Mouse (Mus musculus): Measurements from ENCODE around the gene Fgd3. TPM values are rescaled to one million over a fixed set of nuclear protein-coding genes. Genes with fewer than 3 reads are reported as not detected.
A peak's percentile ranks its signal among the peaks of the same experiment; 100 is the strongest.

The Fgd3 gene
- total and polyA plus RNA-seq, 3 experiments, result 4.1 to 11.2 (median 4.7) TPM

- Histone ChIP-seq H3K4me1 (ENCODE audit: insufficient read depth, low read depth, low read length) (peaks cover 55% of the 10 kb centered on the region), H3K27me3 (ENCODE audit: insufficient read depth, low read length) (no peaks in the 10 kb centered on the region), H3K9me3 (replicated peaks) (no peaks in the 10 kb centered on the region), H3K4me3 (ENCODE audit: low read depth, low read length) (0 out of 2 replicates have a peak overlapping the region, but pooled peaks have one; percentile 5), H3K36me3 (replicated peaks) (peaks cover 50% of the 10 kb centered on the region)
- DNase-seq (ENCODE audit: low spot score), result no peak
- TF ChIP-seq POLR2AphosphoS5 (IDR thresholded peaks at IDR 0.05; ENCODE audit: insufficient replicate concordance, low read depth, low read length) (no peak), CTCF (IDR thresholded peaks at IDR 0.05; ENCODE audit: low read depth, low read length) (no peak), GATA2 (IDR thresholded peaks at IDR 0.05; ENCODE audit: borderline replicate concordance, low read depth, low read length) (no peak), GATA1 (IDR thresholded peaks at IDR 0.05; ENCODE audit: borderline replicate concordance, low read length) (no peak), TAL1 (conservative IDR thresholded peaks at IDR 0.05; ENCODE audit: low read depth, low read length) (no peak)
- no peak for ATAC-seq (ENCODE audit: extremely low read depth, insufficient number of reproducible peaks, low FRiP score, poor library complexity, severe bottlenecking)
Measured at GRCm38 (mm10) chr13:49344567-49344966, 24.5 kb upstream of the Fgd3 start.

- Histone ChIP-seq H3K27me3 (ENCODE audit: insufficient read depth, low read length) (peaks cover 5% of the 10 kb centered on the region), H3K9me3 (replicated peaks) (no peaks in the 10 kb centered on the region), H3K4me1 (ENCODE audit: insufficient read depth, low read depth, low read length) (peaks cover 48% of the 10 kb centered on the region), H3K36me3 (replicated peaks) (peaks cover 41% of the 10 kb centered on the region), H3K4me3 (ENCODE audit: low read depth, low read length) (peak overlapping the region; percentile 86; the same call in 1 of the 2 replicates)
- TF ChIP-seq GATA1 (IDR thresholded peaks at IDR 0.05; ENCODE audit: borderline replicate concordance, low read length) (no peak), CTCF (IDR thresholded peaks at IDR 0.05; ENCODE audit: low read depth, low read length) (no peak), POLR2AphosphoS5 (IDR thresholded peaks at IDR 0.05; ENCODE audit: insufficient replicate concordance, low read depth, low read length) (no peak)
- ATAC-seq (ENCODE audit: extremely low read depth, insufficient number of reproducible peaks, low FRiP score, poor library complexity, severe bottlenecking) (no peak), DNase-seq (ENCODE audit: low spot score) (no peak)
Measured at GRCm38 (mm10) chr13:49342723-49343100, 22.6 kb upstream of the Fgd3 start.

- no peak for ATAC-seq (ENCODE audit: extremely low read depth, insufficient number of reproducible peaks, low FRiP score, poor library complexity, severe bottlenecking)
- Histone ChIP-seq H3K4me1 (ENCODE audit: insufficient read depth, low read depth, low read length) (peaks cover 48% of the 10 kb centered on the region), H3K36me3 (replicated peaks) (peaks cover 37% of the 10 kb centered on the region), H3K4me3 (ENCODE audit: low read depth, low read length) (peak overlapping the region; percentile 86), H3K27me3 (ENCODE audit: insufficient read depth, low read length) (peaks cover 6% of the 10 kb centered on the region), H3K9me3 (replicated peaks) (no peaks in the 10 kb centered on the region)
- TF ChIP-seq POLR2AphosphoS5 (IDR thresholded peaks at IDR 0.05; ENCODE audit: insufficient replicate concordance, low read depth, low read length) (no peak), CTCF (IDR thresholded peaks at IDR 0.05; ENCODE audit: low read depth, low read length) (no peak), GATA2 (IDR thresholded peaks at IDR 0.05; ENCODE audit: borderline replicate concordance, low read depth, low read length) (no peak), TAL1 (conservative IDR thresholded peaks at IDR 0.05; ENCODE audit: low read depth, low read length) (no peak), GATA1 (IDR thresholded peaks at IDR 0.05; ENCODE audit: borderline replicate concordance, low read length) (no peak)
- DNase-seq (ENCODE audit: low spot score), result peak; percentile 40
Measured at GRCm38 (mm10) chr13:49341831-49342722, 22.0 kb upstream of the Fgd3 start.

DNA sequence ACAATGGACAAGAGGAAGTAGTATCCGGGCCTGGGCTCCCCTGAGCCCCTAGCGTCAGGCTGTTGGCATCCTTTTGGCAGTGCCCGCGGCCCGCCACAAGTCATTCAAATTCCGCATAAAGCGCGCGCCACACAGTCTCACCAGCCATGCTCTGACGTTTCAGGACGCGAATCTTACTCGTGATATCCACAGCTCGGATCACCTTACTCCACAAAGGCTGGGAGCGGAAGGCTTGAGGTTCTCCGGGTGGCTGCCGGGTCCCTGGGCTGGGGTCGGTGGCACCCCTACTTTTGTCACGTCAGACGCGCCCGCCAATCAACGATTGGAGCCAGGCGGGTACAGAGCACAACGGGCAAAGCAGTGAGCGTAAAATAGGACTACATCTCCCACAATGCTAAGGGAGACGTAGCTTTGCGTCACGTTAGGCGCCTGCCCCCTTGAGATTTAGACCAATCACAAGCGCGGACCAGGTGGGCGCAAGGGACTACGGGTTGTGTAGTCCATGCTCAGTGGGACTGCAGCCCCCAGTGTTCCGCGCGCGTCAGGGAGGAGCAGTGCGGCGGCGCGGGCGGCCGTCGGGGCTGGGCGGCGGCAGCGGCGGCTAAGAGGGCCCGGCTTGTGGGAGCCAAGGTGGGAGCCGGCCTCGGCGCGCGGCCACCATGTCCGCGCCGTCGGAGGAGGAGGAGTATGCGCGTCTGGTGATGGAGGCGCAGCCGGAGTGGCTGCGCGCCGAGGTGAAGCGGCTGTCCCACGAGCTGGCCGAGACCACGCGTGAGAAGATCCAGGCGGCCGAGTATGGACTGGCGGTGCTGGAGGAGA, 21.1 kb upstream of the Fgd3 start, which contains the start of gene Bicd2:
TSS of gene Bicd2 (plus strand) at position 574 of the 819 bp plus-strand sequence.
- no peak for TF ChIP-seq GATA2 (IDR thresholded peaks at IDR 0.05; ENCODE audit: borderline replicate concordance, low read depth, low read length)
- no peak for TF ChIP-seq TAL1 (conservative IDR thresholded peaks at IDR 0.05; ENCODE audit: low read depth, low read length)
- no peak for TF ChIP-seq GATA1 (IDR thresholded peaks at IDR 0.05; ENCODE audit: borderline replicate concordance, low read length)
- no peak for TF ChIP-seq POLR2AphosphoS5 (IDR thresholded peaks at IDR 0.05; ENCODE audit: insufficient replicate concordance, low read depth, low read length)
- TF ChIP-seq CTCF (IDR thresholded peaks at IDR 0.05; ENCODE audit: low read depth, low read length), result no peak
- ATAC-seq (ENCODE audit: extremely low read depth, insufficient number of reproducible peaks, low FRiP score, poor library complexity, severe bottlenecking), result peak; percentile 99
- Histone ChIP-seq H3K27me3 (ENCODE audit: insufficient read depth, low read length) (peaks cover 13% of the 10 kb centered on the region), H3K4me1 (ENCODE audit: insufficient read depth, low read depth, low read length) (peaks cover 48% of the 10 kb centered on the region), H3K4me3 (ENCODE audit: low read depth, low read length) (peak within 1 kb of the TSS; percentile 86), H3K9me3 (replicated peaks) (no peaks in the 10 kb centered on the region), H3K36me3 (replicated peaks) (peaks cover 32% of the 10 kb centered on the region)
- peak; percentile 98 for DNase-seq (ENCODE audit: low spot score)

DNA sequence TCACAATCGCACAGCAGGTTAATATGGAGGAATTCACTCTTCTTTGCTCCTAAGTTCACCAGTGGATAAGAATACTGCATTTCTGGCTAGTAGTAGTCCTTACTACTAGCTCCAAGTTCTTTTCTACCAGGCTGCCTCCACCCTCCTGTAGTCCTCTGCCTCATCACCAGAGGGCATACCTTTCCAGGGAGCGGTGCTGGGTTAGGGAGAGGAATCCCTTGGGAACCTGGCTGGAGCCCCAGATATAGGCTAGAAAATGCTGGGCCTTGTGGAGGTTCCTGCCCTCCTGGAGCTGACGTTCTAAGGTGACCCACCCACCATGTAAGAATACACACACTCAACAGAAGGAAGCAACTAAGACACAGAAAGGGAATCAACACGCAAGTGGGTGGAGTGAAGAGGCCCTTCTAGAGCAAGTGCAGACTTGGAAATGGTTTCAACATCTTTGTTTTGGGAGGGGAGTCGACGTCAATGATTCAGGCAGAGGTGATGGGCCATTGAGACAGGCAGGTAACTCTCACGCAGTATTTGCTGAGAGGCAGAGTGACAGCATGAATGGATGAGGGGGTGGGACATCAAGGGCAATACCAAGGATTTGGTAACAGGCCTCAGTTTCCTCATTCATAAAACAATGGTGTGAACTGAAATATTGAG, 18.9 kb upstream of the Fgd3 start:
- H3K36me3 ChIP-seq (replicated peaks), result peaks cover 10% of the 10 kb centered on the region
- H3K4me3 ChIP-seq (ENCODE audit: low read depth, low read length), result no peak overlapping the region
- peaks cover 33% of the 10 kb centered on the region for H3K4me1 ChIP-seq (ENCODE audit: insufficient read depth, low read depth, low read length)
- ATAC-seq (ENCODE audit: extremely low read depth, insufficient number of reproducible peaks, low FRiP score, poor library complexity, severe bottlenecking) (no peak), DNase-seq (ENCODE audit: low spot score) (no peak)
- H3K9me3 ChIP-seq (replicated peaks), result no peaks in the 10 kb centered on the region
- TF ChIP-seq GATA2 (IDR thresholded peaks at IDR 0.05; ENCODE audit: borderline replicate concordance, low read depth, low read length) (no peak), CTCF (IDR thresholded peaks at IDR 0.05; ENCODE audit: low read depth, low read length) (no peak), TAL1 (conservative IDR thresholded peaks at IDR 0.05; ENCODE audit: low read depth, low read length) (no peak), GATA1 (IDR thresholded peaks at IDR 0.05; ENCODE audit: borderline replicate concordance, low read length) (no peak), POLR2AphosphoS5 (IDR thresholded peaks at IDR 0.05; ENCODE audit: insufficient replicate concordance, low read depth, low read length) (no peak)
- peaks cover 16% of the 10 kb centered on the region for H3K27me3 ChIP-seq (ENCODE audit: insufficient read depth, low read length)

Measured in G1E (cell line).